Mouse (Mus musculus) splenic B cell, adult 2 months (primary cell): Measurements from ENCODE around the gene Kdm4a.

Source experiments
- DNase-seq: peaks from one replicate; pipeline ENCODE4 v3.0.0-alpha.2; 2011; ENCODE audit warnings: low read depth, low spot score
- H3K27me3 ChIP-seq: 2 replicates; pipeline ENCODE4 v1.6.1; 2012; ENCODE audit warnings: mild to moderate bottlenecking, low read length, moderate library complexity, mixed read lengths; ENCODE audit not compliant: control insufficient read depth, poor library complexity, insufficient read depth, severe bottlenecking
- H3K36me3 ChIP-seq: 2 replicates; pipeline ENCODE4 v1.6.1; 2012; ENCODE audit warnings: mild to moderate bottlenecking, low read length, moderate library complexity, mixed read lengths; ENCODE audit not compliant: control insufficient read depth, poor library complexity, insufficient read depth, severe bottlenecking

The Kdm4a gene

GRCm38 (mm10) chr4:118179467-118180300 lies at the start of gene Kdm4a:
Kdm4a (minus strand) TSS chr4:118180043.
- Histone ChIP-seq H3K27me3 (no peaks in the 10 kb centered on the region), H3K36me3 (peaks cover 10% of the 10 kb centered on the region)

GRCm38 (mm10) chr4:118229035-118229770 lies 49.4 kb upstream of the Kdm4a start:
- no peak for DNase-seq
- Histone ChIP-seq H3K27me3 (no peaks in the 10 kb centered on the region), H3K36me3 (no peaks in the 10 kb centered on the region)

More at GRCm38 (mm10) chr4:118179467-118180300, at the start of gene Kdm4a:
- DNase-seq, result peak; percentile 97

GRCm38 (mm10) chr4:118227398-118227797 lies 47.6 kb upstream of the Kdm4a start:
- DNase-seq, result no peak
- Histone ChIP-seq H3K36me3 (no peaks in the 10 kb centered on the region), H3K27me3 (no peaks in the 10 kb centered on the region)

GRCm38 (mm10) chr4:118221261-118221660 lies 41.4 kb upstream of the Kdm4a start:
- no peak for DNase-seq
- no peaks in the 10 kb centered on the region for H3K36me3 ChIP-seq

GRCm38 (mm10) chr4:118220756-118221155 lies 40.9 kb upstream of the Kdm4a start:
- H3K27me3 ChIP-seq, result no peaks in the 10 kb centered on the region
- H3K36me3 ChIP-seq, result no peaks in the 10 kb centered on the region
- no peak for DNase-seq

More at GRCm38 (mm10) chr4:118221261-118221660, 41.4 kb upstream of the Kdm4a start:
- H3K27me3 ChIP-seq, result no peaks in the 10 kb centered on the region

GRCm38 (mm10) chr4:118219487-118219886 lies 39.6 kb upstream of the Kdm4a start:
- Histone ChIP-seq H3K36me3 (no peaks in the 10 kb centered on the region), H3K27me3 (no peaks in the 10 kb centered on the region)
- no peak for DNase-seq

GRCm38 (mm10) chr4:118218521-118218920 lies 38.7 kb upstream of the Kdm4a start:
- no peak for DNase-seq
- Histone ChIP-seq H3K36me3 (no peaks in the 10 kb centered on the region), H3K27me3 (no peaks in the 10 kb centered on the region)

- peak; percentile 47 for DNase-seq
- no peaks in the 10 kb centered on the region for H3K36me3 ChIP-seq
- H3K27me3 ChIP-seq, result no peaks in the 10 kb centered on the region
Observed at GRCm38 (mm10) chr4:118216726-118217595, 37.1 kb upstream of the Kdm4a start.

- Histone ChIP-seq H3K36me3 (no peaks in the 10 kb centered on the region), H3K27me3 (no peaks in the 10 kb centered on the region)
- no peak for DNase-seq
Observed at GRCm38 (mm10) chr4:118214891-118215290, 35.0 kb upstream of the Kdm4a start.

- H3K27me3 ChIP-seq, result no peaks in the 10 kb centered on the region
- H3K36me3 ChIP-seq, result no peaks in the 10 kb centered on the region
- no peak for DNase-seq
Observed at GRCm38 (mm10) chr4:118206918-118207640, 27.2 kb upstream of the Kdm4a start.

GRCm38 (mm10) chr4:118205906-118206305 lies 26.1 kb upstream of the Kdm4a start:
- no peak for DNase-seq
- H3K36me3 ChIP-seq, result no peaks in the 10 kb centered on the region
- H3K27me3 ChIP-seq, result no peaks in the 10 kb centered on the region

GRCm38 (mm10) chr4:118199093-118199492 lies 19.2 kb upstream of the Kdm4a start:
- Histone ChIP-seq H3K27me3 (no peaks in the 10 kb centered on the region), H3K36me3 (no peaks in the 10 kb centered on the region)
- DNase-seq, result no peak

- no peak for DNase-seq
- H3K27me3 ChIP-seq, result no peaks in the 10 kb centered on the region
- H3K36me3 ChIP-seq, result no peaks in the 10 kb centered on the region
Observed at GRCm38 (mm10) chr4:118198606-118199005, 18.8 kb upstream of the Kdm4a start.

GRCm38 (mm10) chr4:118196185-118196584 lies 16.3 kb upstream of the Kdm4a start:
- Histone ChIP-seq H3K36me3 (no peaks in the 10 kb centered on the region), H3K27me3 (no peaks in the 10 kb centered on the region)
- DNase-seq, result no peak
